Mouse (Mus musculus): ENCODE data around the gene Tepsin. TPM values are rescaled to one million over a fixed set of nuclear protein-coding genes. Genes with fewer than 3 reads are reported as not detected.

Gene Tepsin
- polyA plus RNA-seq, 1 experiment, result 10.0 TPM

- Histone ChIP-seq H3K36me3 (ENCODE audit: control insufficient read depth, insufficient read depth) (peaks cover 19% of the 10 kb centered on the region), H3K79me2 (ENCODE audit: control insufficient read depth, insufficient read depth) (peaks cover 9% of the 10 kb centered on the region), H3K79me3 (ENCODE audit: low read depth) (no peaks in the 10 kb centered on the region), H3K27me3 (ENCODE audit: control insufficient read depth, insufficient read depth, insufficient read length) (no peaks in the 10 kb centered on the region), H3K4me3 (ENCODE audit: insufficient read depth, poor library complexity, severe bottlenecking) (no peak overlapping the region), H3ac (ENCODE audit: control insufficient read depth, insufficient read length, low read depth) (no peak overlapping the region)
- TF ChIP-seq CTCF (IDR thresholded peaks at IDR 0.05; ENCODE audit: control insufficient read depth, insufficient read depth, insufficient read length) (no peak), MYOG (IDR thresholded peaks at IDR 0.05; ENCODE audit: control insufficient read depth, extremely low read depth, insufficient read length) (no peak), FOSL1 (IDR thresholded peaks at IDR 0.05; ENCODE audit: insufficient read depth, low read length, poor library complexity, severe bottlenecking) (no peak)
Measured at GRCm38 (mm10) chr11:120092817-120093591, 5.5 kb downstream of the Tepsin start.

GRCm38 (mm10) chr11:120090661-120091060, 7.9 kb downstream of the Tepsin start:
- H3K36me3 ChIP-seq (ENCODE audit: control insufficient read depth, insufficient read depth), result peaks cover 19% of the 10 kb centered on the region

GRCm38 (mm10) chr11:120086702-120087152, 11.8 kb downstream of the Tepsin start, which contains the start of gene Cep131:
Cep131 (minus strand) TSS chr11:120086827.
- Histone ChIP-seq H3K79me3 (ENCODE audit: low read depth) (no peaks in the 10 kb centered on the region), H3ac (ENCODE audit: control insufficient read depth, insufficient read length, low read depth) (peak within 1 kb of the TSS; percentile 68), H3K27me3 (ENCODE audit: control insufficient read depth, insufficient read depth, insufficient read length) (no peaks in the 10 kb centered on the region), H3K4me3 (ENCODE audit: insufficient read depth, poor library complexity, severe bottlenecking) (peak within 1 kb of the TSS; percentile 43), H3K36me3 (ENCODE audit: control insufficient read depth, insufficient read depth) (peaks cover 3% of the 10 kb centered on the region), H3K79me2 (ENCODE audit: control insufficient read depth, insufficient read depth) (no peaks in the 10 kb centered on the region)
- TF ChIP-seq CTCF (IDR thresholded peaks at IDR 0.05; ENCODE audit: control insufficient read depth, insufficient read depth, insufficient read length), result no peak
- no peak for TF ChIP-seq USF1 (IDR thresholded peaks at IDR 0.05; ENCODE audit: low read depth)
- TF ChIP-seq MAX (IDR thresholded peaks at IDR 0.05), result no peak
- TF ChIP-seq MYOD1 (IDR thresholded peaks at IDR 0.05; ENCODE audit: control insufficient read depth, insufficient read length, low read depth), result no peak
- no peak for TF ChIP-seq CEBPB (IDR thresholded peaks at IDR 0.05; ENCODE audit: low read depth)

More at GRCm38 (mm10) chr11:120090661-120091060, 7.9 kb downstream of the Tepsin start:
- Histone ChIP-seq H3ac (ENCODE audit: control insufficient read depth, insufficient read length, low read depth) (no peak overlapping the region), H3K79me2 (ENCODE audit: control insufficient read depth, insufficient read depth) (no peaks in the 10 kb centered on the region), H3K79me3 (ENCODE audit: low read depth) (no peaks in the 10 kb centered on the region), H3K4me3 (ENCODE audit: insufficient read depth, poor library complexity, severe bottlenecking) (no peak overlapping the region), H3K27me3 (ENCODE audit: control insufficient read depth, insufficient read depth, insufficient read length) (no peaks in the 10 kb centered on the region)
- no peak for TF ChIP-seq MYOG (IDR thresholded peaks at IDR 0.05; ENCODE audit: control insufficient read depth, extremely low read depth, insufficient read length)
- no peak for TF ChIP-seq CTCF (IDR thresholded peaks at IDR 0.05; ENCODE audit: control insufficient read depth, insufficient read depth, insufficient read length)
- TF ChIP-seq USF1 (IDR thresholded peaks at IDR 0.05; ENCODE audit: low read depth), result no peak
- TF ChIP-seq CEBPB (IDR thresholded peaks at IDR 0.05; ENCODE audit: low read depth), result no peak
- no peak for TF ChIP-seq FOSL1 (IDR thresholded peaks at IDR 0.05; ENCODE audit: insufficient read depth, low read length, poor library complexity, severe bottlenecking)
- TF ChIP-seq MYOD1 (IDR thresholded peaks at IDR 0.05; ENCODE audit: control insufficient read depth, insufficient read length, low read depth), result no peak
- no peak for TF ChIP-seq MAX (IDR thresholded peaks at IDR 0.05)

GRCm38 (mm10) chr11:120085891-120086627, 12.5 kb downstream of the Tepsin start:
- Histone ChIP-seq H3K4me3 (ENCODE audit: insufficient read depth, poor library complexity, severe bottlenecking) (peak overlapping the region; percentile 43), H3K79me3 (ENCODE audit: low read depth) (no peaks in the 10 kb centered on the region), H3K79me2 (ENCODE audit: control insufficient read depth, insufficient read depth) (no peaks in the 10 kb centered on the region), H3K27me3 (ENCODE audit: control insufficient read depth, insufficient read depth, insufficient read length) (no peaks in the 10 kb centered on the region), H3ac (ENCODE audit: control insufficient read depth, insufficient read length, low read depth) (peak overlapping the region; percentile 68), H3K36me3 (ENCODE audit: control insufficient read depth, insufficient read depth) (peaks cover 3% of the 10 kb centered on the region)
- no peak for TF ChIP-seq USF1 (IDR thresholded peaks at IDR 0.05; ENCODE audit: low read depth)
- TF ChIP-seq MYOG (IDR thresholded peaks at IDR 0.05; ENCODE audit: control insufficient read depth, extremely low read depth, insufficient read length), result no peak
- peak; percentile 90 for TF ChIP-seq MAX (IDR thresholded peaks at IDR 0.05)
- no peak for TF ChIP-seq CEBPB (IDR thresholded peaks at IDR 0.05; ENCODE audit: low read depth)
- no peak for TF ChIP-seq FOSL1 (IDR thresholded peaks at IDR 0.05; ENCODE audit: insufficient read depth, low read length, poor library complexity, severe bottlenecking)
- TF ChIP-seq MYOD1 (IDR thresholded peaks at IDR 0.05; ENCODE audit: control insufficient read depth, insufficient read length, low read depth), result no peak

- Histone ChIP-seq H3K79me2 (ENCODE audit: control insufficient read depth, insufficient read depth) (no peaks in the 10 kb centered on the region), H3ac (ENCODE audit: control insufficient read depth, insufficient read length, low read depth) (no peak overlapping the region), H3K79me3 (ENCODE audit: low read depth) (no peaks in the 10 kb centered on the region), H3K4me3 (ENCODE audit: insufficient read depth, poor library complexity, severe bottlenecking) (no peak overlapping the region), H3K27me3 (ENCODE audit: control insufficient read depth, insufficient read depth, insufficient read length) (no peaks in the 10 kb centered on the region), H3K36me3 (ENCODE audit: control insufficient read depth, insufficient read depth) (no peaks in the 10 kb centered on the region)
- TF ChIP-seq CEBPB (IDR thresholded peaks at IDR 0.05; ENCODE audit: low read depth) (no peak), USF1 (IDR thresholded peaks at IDR 0.05; ENCODE audit: low read depth) (no peak), MYOD1 (IDR thresholded peaks at IDR 0.05; ENCODE audit: control insufficient read depth, insufficient read length, low read depth) (no peak), CTCF (IDR thresholded peaks at IDR 0.05; ENCODE audit: control insufficient read depth, insufficient read depth, insufficient read length) (no peak), MAX (IDR thresholded peaks at IDR 0.05) (no peak), MYOG (IDR thresholded peaks at IDR 0.05; ENCODE audit: control insufficient read depth, extremely low read depth, insufficient read length) (no peak), FOSL1 (IDR thresholded peaks at IDR 0.05; ENCODE audit: insufficient read depth, low read length, poor library complexity, severe bottlenecking) (no peak)
Measured at GRCm38 (mm10) chr11:120080282-120080681, 18.2 kb downstream of the Tepsin start.
